Mouse (Mus musculus): ENCODE results near the gene Rgs21. TPM values are rescaled to one million over a fixed set of nuclear protein-coding genes. Genes with fewer than 3 reads are reported as not detected.

Gene Rgs21
- polyA plus RNA-seq, 1 experiment from 2014 or later = not detected

DNA sequence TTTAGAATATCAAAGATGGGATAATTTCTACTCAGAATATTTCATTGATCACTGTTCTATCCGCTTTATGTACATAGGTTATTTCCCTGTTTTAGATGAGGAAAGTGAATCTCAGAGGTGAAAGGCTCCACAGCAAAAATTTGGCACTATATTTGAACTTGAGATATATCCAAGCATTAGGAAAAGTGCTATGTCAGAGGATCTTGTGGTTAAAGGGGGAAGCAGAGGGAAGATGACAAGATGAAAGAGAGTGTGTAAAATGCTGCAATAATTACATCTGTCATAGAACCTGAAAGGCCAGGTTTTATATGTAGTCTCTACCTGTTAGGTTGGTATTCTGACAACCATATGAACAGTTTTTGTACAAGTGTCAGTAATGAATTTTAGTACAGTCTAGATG is 35.7 kb downstream of the Rgs21 start:
- no peak overlapping the region for H3K4me2 ChIP-seq
- H3K4me3 ChIP-seq (ENCODE audit: low read depth, low read length) = no peak overlapping the region
- WGBS = 83% methylated on average over 1 of the region's 1 CpGs
- H3K27me3 ChIP-seq (ENCODE audit: insufficient read depth, low read length) = no peaks in the 10 kb centered on the region
- no peak overlapping the region for H3K9ac ChIP-seq
- H3K27ac ChIP-seq (ENCODE audit: low read depth) = no peak overlapping the region
- no peak for TF ChIP-seq CTCF (IDR thresholded peaks at IDR 0.05; ENCODE audit: low read depth)
- no peaks in the 10 kb centered on the region for H3K4me1 ChIP-seq (ENCODE audit: insufficient read depth)
- ATAC-seq (ENCODE audit: insufficient read depth) (no peak), DNase-seq (no peak)
- H3K9me3 ChIP-seq (ENCODE audit: low read depth, low read length) = no peaks in the 10 kb centered on the region
- H3K36me3 ChIP-seq (ENCODE audit: insufficient read depth) = no peaks in the 10 kb centered on the region

GRCm38 (mm10) chr1:144517878-144518426 is 49.5 kb downstream of the Rgs21 start:
- Histone ChIP-seq H3K4me3 (ENCODE audit: low read depth, low read length) (no peak overlapping the region), H3K9me3 (ENCODE audit: low read depth, low read length) (no peaks in the 10 kb centered on the region), H3K36me3 (ENCODE audit: insufficient read depth) (no peaks in the 10 kb centered on the region), H3K27ac (ENCODE audit: low read depth) (no peak overlapping the region), H3K9ac (no peak overlapping the region), H3K4me2 (no peak overlapping the region), H3K4me1 (ENCODE audit: insufficient read depth) (no peaks in the 10 kb centered on the region), H3K27me3 (ENCODE audit: insufficient read depth, low read length) (no peaks in the 10 kb centered on the region)
- 38% methylated on average over 5 of the region's 5 CpGs for WGBS
- no peak for TF ChIP-seq CTCF (IDR thresholded peaks at IDR 0.05; ENCODE audit: low read depth)
- DNase-seq = peak; percentile 91
- peak; percentile 95 for ATAC-seq (ENCODE audit: insufficient read depth)

DNA sequence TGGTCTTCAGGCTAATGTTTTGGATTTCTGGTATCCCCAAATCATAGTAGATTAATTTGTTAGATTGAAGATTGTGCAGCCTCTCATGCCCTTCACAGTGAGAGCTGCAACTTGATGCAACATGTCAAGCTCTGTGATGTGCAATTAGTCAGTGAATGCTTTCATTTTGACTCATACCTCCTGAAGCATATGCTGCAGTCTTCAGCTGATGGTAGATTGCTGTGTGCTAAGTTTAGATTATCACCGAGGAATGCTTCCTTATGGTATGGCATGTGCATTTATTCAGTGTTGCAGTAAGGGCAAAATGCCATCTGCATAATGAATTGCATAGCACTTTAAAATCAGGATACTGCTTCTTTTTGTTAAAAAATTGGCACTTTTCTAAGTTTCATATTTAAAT is 65.2 kb downstream of the Rgs21 start:
- Histone ChIP-seq H3K36me3 (ENCODE audit: insufficient read depth) (no peaks in the 10 kb centered on the region), H3K9me3 (ENCODE audit: low read depth, low read length) (no peaks in the 10 kb centered on the region), H3K4me2 (no peak overlapping the region), H3K9ac (no peak overlapping the region), H3K4me1 (ENCODE audit: insufficient read depth) (no peaks in the 10 kb centered on the region), H3K4me3 (ENCODE audit: low read depth, low read length) (no peak overlapping the region), H3K27ac (ENCODE audit: low read depth) (no peak overlapping the region), H3K27me3 (ENCODE audit: insufficient read depth, low read length) (no peaks in the 10 kb centered on the region)
- 51% methylated on average over 1 of the region's 1 CpGs for WGBS
- no peak for TF ChIP-seq CTCF (IDR thresholded peaks at IDR 0.05; ENCODE audit: low read depth)
- ATAC-seq (ENCODE audit: insufficient read depth) = no peak
- no peak for DNase-seq

DNA sequence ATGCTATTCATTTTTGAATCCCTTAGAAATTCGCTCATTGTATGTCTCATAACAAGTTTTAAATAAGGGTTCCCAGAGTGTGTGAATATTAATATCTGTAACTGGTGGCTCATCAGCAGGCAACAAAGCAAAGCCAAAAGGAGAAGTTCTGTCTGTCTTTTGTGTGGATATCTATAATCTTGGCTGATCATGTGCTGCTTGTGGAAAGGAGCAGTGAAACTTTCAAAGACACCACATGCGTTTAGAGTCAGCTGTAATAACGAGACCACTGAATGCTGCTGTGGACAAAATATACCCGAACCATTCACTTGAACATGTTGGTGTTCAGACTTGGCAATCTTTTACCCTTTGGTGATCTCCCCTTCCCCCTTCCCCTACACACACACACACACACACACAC is 67.0 kb downstream of the Rgs21 start:
- Histone ChIP-seq H3K4me1 (ENCODE audit: insufficient read depth) (no peaks in the 10 kb centered on the region), H3K4me3 (ENCODE audit: low read depth, low read length) (no peak overlapping the region), H3K9me3 (ENCODE audit: low read depth, low read length) (no peaks in the 10 kb centered on the region), H3K27ac (ENCODE audit: low read depth) (no peak overlapping the region), H3K36me3 (ENCODE audit: insufficient read depth) (no peaks in the 10 kb centered on the region), H3K4me2 (no peak overlapping the region), H3K27me3 (ENCODE audit: insufficient read depth, low read length) (no peaks in the 10 kb centered on the region), H3K9ac (no peak overlapping the region)
- 85% methylated on average over 4 of the region's 4 CpGs for WGBS
- DNase-seq (no peak), ATAC-seq (ENCODE audit: insufficient read depth) (no peak)
- TF ChIP-seq CTCF (IDR thresholded peaks at IDR 0.05; ENCODE audit: low read depth) = no peak

DNA sequence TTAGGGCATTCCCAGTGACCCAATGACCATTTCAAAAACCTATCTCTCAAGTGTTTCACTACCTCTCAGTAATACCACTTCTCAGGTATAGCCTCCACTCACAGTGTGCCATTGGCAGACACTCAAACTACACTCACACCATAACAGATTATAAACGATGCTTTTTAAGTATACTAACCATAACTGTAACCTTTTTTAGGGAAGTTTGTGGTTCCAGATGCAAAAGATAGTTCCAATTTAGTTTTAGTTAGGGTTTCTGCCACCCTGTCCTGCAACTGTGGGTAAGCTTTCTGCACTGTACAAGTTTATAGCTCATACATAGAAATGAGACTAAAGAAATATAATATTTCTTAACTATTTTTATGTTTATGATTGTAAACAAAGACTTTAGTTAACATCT is 67.7 kb downstream of the Rgs21 start:
- Histone ChIP-seq H3K9ac (no peak overlapping the region), H3K4me3 (ENCODE audit: low read depth, low read length) (no peak overlapping the region), H3K9me3 (ENCODE audit: low read depth, low read length) (no peaks in the 10 kb centered on the region), H3K27ac (ENCODE audit: low read depth) (no peak overlapping the region), H3K4me1 (ENCODE audit: insufficient read depth) (no peaks in the 10 kb centered on the region), H3K27me3 (ENCODE audit: insufficient read depth, low read length) (no peaks in the 10 kb centered on the region), H3K36me3 (ENCODE audit: insufficient read depth) (no peaks in the 10 kb centered on the region), H3K4me2 (no peak overlapping the region)
- TF ChIP-seq CTCF (IDR thresholded peaks at IDR 0.05; ENCODE audit: low read depth) = no peak
- WGBS = 58% methylated on average over 1 of the region's 1 CpGs
- DNase-seq = no peak
- ATAC-seq (ENCODE audit: insufficient read depth) = no peak

DNA sequence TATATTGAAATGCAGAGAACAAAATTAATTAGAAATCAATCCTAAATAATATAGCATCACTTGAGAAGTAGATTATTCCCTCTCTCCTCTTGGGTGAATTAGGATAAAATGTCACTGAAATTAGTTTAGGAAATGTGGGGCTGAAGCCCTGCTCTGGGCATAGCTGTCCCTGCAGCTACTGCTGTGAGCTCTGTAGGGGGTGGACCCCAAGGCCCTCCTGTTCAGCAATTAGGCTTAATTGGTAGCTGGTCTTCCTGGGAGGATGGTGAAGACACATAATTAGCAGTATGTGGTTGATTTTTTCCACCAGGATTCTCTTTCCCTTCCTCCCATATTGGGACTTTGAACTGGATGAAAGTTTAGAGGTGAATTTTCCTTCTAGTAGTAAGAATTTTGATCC is 68.7 kb downstream of the Rgs21 start:
- DNase-seq = no peak
- ATAC-seq (ENCODE audit: insufficient read depth) = no peak

GRCm38 (mm10) chr1:144498051-144498450 is 69.4 kb downstream of the Rgs21 start:
- DNase-seq = no peak
- TF ChIP-seq CTCF (IDR thresholded peaks at IDR 0.05; ENCODE audit: low read depth) = no peak

More for the DNA sequence above, 68.7 kb downstream of the Rgs21 start:
- Histone ChIP-seq H3K4me3 (ENCODE audit: low read depth, low read length) (no peak overlapping the region), H3K36me3 (ENCODE audit: insufficient read depth) (no peaks in the 10 kb centered on the region), H3K9ac (no peak overlapping the region), H3K9me3 (ENCODE audit: low read depth, low read length) (no peaks in the 10 kb centered on the region), H3K27me3 (ENCODE audit: insufficient read depth, low read length) (no peaks in the 10 kb centered on the region), H3K27ac (ENCODE audit: low read depth) (no peak overlapping the region), H3K4me2 (no peak overlapping the region), H3K4me1 (ENCODE audit: insufficient read depth) (no peaks in the 10 kb centered on the region)
- no peak for TF ChIP-seq CTCF (IDR thresholded peaks at IDR 0.05; ENCODE audit: low read depth)

GRCm38 (mm10) chr1:144493336-144493735 is 74.1 kb downstream of the Rgs21 start:
- no peak for TF ChIP-seq CTCF (IDR thresholded peaks at IDR 0.05; ENCODE audit: low read depth)
- ATAC-seq (ENCODE audit: insufficient read depth) = no peak
- Histone ChIP-seq H3K9me3 (ENCODE audit: low read depth, low read length) (no peaks in the 10 kb centered on the region), H3K4me3 (ENCODE audit: low read depth, low read length) (no peak overlapping the region), H3K4me1 (ENCODE audit: insufficient read depth) (no peaks in the 10 kb centered on the region), H3K27ac (ENCODE audit: low read depth) (no peak overlapping the region), H3K4me2 (no peak overlapping the region), H3K36me3 (ENCODE audit: insufficient read depth) (no peaks in the 10 kb centered on the region), H3K9ac (no peak overlapping the region), H3K27me3 (ENCODE audit: insufficient read depth, low read length) (no peaks in the 10 kb centered on the region)
- no peak for DNase-seq
- WGBS = 87% methylated on average over 1 of the region's 1 CpGs

More at GRCm38 (mm10) chr1:144498051-144498450, 69.4 kb downstream of the Rgs21 start:
- no peaks in the 10 kb centered on the region for H3K9me3 ChIP-seq (ENCODE audit: low read depth, low read length)
- no peak for ATAC-seq (ENCODE audit: insufficient read depth)
- no peak overlapping the region for H3K4me3 ChIP-seq (ENCODE audit: low read depth, low read length)
- H3K4me1 ChIP-seq (ENCODE audit: insufficient read depth) = no peaks in the 10 kb centered on the region
- H3K27ac ChIP-seq (ENCODE audit: low read depth) = no peak overlapping the region
- H3K27me3 ChIP-seq (ENCODE audit: insufficient read depth, low read length) = no peaks in the 10 kb centered on the region
- no peak overlapping the region for H3K4me2 ChIP-seq
- WGBS = 33% methylated on average over 3 of the region's 3 CpGs
- H3K9ac ChIP-seq = no peak overlapping the region
- no peaks in the 10 kb centered on the region for H3K36me3 ChIP-seq (ENCODE audit: insufficient read depth)
